Mouse (Mus musculus) G1E (cell line): Measurements from ENCODE around the gene Dedd2.

Source experiments
- CTCF ChIP-seq: IDR thresholded peaks from 2 replicates; pipeline ENCODE4 v1.5.1; 2012; ENCODE audit warnings: low read depth, low read length, inconsistent platforms, mixed read lengths
- GATA1 ChIP-seq: IDR thresholded peaks from 2 replicates; pipeline ENCODE4 v1.6.1; 2012; ENCODE audit warnings: borderline replicate concordance, low read length, inconsistent platforms, mixed read lengths
- POLR2AphosphoS5 ChIP-seq: IDR thresholded peaks from 2 replicates; pipeline ENCODE4 v1.6.1; 2012; ENCODE audit warnings: low read depth, low read length, inconsistent platforms; ENCODE audit not compliant: insufficient replicate concordance
- TAL1 ChIP-seq: conservative IDR thresholded peaks from 2 replicates; pipeline ENCODE4 v1.6.1; 2012; ENCODE audit warnings: low read depth, low read length, inconsistent platforms, mixed read lengths

DNA sequence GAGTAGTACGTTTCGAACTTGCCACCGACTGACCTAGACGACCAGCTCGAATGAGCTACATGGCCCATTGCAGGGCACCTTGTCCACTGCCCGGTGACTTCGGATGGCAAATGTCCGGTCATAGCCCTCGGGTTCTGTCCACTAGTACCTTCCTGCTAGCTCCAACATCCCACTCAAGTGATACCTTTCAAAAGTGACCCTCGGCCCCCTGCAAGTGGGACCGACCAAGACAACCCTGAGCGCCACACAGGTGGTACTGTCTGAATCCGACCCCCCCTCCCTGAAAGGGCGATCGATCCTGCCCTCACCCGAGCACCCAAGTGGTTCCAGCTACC, 1.0 kb downstream of the Dedd2 start:
- TF ChIP-seq POLR2AphosphoS5, result no peak
- TF ChIP-seq CTCF, result no peak
- no peak for TF ChIP-seq TAL1
- no peak for TF ChIP-seq GATA1
